Mouse (Mus musculus) spleen, adult 18-20 months (tissue): ENCODE data around the gene Btg1.

Experiments
- DNase-seq, 2 experiments: peaks; one replicate each; pipeline ENCODE4 v3.0.0; 2022; ENCODE audit warnings: mixed read lengths in 2 of 2

The Btg1 gene

DNA sequence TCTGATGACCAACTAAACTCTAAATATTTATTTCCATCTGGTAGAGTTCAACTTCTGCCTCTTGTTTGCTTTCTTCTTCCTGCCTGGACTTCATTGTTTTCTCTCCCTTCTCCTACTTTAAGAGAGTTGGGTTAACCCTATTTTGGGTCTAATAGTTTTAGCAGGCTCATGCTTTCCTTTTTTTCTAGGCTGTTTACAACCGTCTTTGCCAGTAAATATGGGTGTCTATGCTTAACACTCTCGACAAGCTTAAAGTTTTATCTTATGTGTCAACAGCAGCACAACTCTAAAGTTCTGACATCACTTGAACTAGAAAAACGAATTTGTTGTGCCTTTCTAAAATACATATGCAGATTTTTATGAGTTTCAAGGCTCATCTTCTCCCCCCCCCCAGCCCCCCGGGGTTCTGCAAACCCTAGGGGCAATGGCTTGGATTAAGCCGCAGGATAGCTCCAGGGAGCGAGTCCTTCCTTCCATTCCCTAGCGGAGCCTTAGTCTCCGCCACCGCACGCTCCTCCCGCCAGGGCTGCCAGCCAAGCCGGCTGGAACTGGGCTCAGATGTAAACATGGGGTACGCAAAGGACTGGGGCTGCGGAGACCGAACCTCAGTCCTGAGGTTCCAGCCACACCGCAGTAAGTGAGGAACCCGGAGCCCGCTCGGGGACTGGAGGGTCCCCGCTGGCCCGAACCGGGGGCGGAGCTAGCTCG is 651 bp upstream of the Btg1 start:
- DNase-seq, result no peak

DNA sequence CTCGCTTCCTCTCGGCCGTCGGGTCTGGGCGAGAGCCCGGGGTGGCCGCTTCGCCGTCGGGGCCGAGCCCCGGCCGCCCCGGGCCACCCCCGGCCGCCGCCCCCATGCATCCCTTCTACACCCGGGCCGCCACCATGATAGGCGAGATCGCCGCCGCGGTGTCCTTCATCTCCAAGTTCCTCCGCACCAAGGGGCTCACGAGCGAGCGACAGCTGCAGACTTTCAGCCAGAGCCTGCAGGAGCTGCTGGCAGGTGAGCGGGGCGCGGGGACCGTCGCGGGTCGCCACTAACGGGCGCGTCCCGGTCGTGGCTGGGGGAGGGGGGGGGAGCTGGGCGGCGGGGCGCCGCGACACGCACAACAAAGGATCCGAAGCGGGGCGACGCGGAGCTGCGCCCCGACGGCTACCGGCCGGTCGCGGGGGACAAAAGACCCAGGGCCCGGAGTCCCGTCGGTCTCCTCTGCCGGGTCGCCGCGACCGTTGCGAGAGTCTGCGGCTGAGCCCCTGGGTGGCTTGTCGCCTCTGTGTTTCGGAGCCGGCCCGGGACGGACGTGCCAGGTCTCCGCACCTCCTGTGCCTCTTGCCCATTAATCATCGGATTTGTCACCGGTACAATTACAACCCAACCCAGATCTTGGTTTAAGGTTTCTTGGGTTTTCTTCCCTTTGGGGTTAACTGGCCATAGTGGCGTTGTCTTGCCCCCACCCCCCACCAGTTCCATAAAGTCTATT is 580 bp downstream of the Btg1 start:
- DNase-seq, result peak; percentile 51 to 62

DNA sequence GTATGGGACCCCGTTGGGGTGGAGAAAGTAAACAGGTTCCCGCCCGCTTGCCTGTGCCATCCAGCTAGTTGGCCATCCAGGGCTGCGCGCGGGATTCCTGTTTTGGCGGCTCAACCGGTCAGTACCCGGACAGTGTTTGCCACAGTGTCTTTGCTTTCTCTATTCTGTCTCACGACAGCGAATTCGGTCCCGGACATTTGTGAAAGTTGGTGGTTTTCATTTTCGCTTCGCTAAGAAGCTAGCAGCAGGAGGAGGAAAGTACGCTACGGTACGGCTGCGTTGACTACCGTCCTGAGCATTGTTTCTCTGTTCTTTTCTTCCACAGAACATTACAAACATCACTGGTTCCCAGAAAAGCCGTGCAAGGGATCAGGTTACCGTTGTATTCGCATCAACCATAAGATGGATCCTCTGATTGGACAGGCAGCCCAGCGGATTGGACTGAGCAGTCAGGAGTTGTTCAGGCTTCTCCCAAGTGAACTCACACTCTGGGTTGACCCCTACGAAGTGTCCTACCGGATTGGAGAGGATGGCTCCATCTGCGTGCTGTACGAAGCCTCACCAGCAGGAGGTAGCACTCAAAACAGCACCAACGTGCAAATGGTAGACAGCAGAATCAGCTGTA is 1.3 kb downstream of the Btg1 start:
- peak; percentile 74 to 77 for DNase-seq

DNA sequence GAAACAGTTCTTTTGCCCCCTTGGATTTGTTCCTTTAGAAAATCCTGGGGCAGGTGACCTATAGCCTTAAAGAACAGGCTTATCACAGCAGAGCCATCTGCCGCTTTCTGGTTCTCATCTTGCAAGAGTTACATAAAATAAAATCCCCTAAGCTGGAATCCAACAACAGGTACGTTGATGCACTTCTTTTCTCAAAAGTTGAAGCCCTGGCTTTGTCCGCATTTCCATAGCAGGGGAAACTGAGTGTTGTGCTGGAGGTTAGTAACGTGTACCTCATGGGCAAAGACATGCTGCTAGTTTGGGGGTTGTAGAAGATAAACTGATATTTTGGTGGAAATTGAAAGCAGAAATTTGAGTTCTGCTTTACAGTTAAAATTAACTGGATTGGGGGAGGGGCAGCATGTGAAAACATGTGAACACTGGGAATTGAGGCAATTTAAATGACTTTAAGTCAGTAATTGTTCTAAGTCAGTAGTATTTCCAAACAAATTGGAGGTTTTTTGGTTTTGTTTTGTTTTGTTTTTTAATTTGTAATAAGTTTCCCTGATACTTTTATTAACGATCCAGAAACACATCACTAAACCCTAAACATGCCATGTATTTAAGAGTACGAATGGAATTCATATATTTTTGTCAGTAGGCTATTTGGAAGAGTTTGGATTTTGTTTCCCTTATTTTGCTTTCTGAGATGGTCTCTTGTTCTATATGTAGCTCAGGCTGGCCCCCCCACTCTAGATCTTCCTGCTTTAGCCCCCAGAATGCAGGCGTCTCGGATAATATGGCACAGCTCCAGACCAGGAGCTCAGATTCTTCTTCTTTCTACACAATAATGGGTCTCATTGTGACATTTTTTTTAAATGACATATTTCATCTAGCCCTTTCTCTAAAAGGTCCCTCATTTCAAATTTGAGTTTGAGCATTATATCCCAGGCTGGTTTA is 3.4 kb downstream of the Btg1 start:
- peak in 1 of 2 experiments; percentile 32 for DNase-seq

DNA sequence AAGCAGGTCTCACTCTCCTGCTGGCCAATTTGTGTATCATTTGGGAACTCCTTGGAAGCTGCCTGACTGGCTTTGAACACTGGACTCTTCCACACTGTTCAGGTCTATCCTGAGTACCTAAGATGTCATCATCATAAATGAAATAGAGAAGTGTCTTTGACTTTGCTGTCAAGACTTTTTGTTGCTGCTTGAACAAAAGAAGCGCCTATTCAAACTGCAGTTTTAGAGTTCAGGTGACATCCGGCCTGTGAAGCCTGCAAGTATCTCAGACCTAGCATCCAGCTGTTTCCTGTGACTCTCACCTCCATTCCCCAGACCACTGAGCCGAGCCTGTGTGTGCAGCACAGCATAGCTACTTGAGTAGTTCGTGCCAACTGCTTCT is 4.1 kb downstream of the Btg1 start:
- peak; percentile 58 to 65 for DNase-seq

DNA sequence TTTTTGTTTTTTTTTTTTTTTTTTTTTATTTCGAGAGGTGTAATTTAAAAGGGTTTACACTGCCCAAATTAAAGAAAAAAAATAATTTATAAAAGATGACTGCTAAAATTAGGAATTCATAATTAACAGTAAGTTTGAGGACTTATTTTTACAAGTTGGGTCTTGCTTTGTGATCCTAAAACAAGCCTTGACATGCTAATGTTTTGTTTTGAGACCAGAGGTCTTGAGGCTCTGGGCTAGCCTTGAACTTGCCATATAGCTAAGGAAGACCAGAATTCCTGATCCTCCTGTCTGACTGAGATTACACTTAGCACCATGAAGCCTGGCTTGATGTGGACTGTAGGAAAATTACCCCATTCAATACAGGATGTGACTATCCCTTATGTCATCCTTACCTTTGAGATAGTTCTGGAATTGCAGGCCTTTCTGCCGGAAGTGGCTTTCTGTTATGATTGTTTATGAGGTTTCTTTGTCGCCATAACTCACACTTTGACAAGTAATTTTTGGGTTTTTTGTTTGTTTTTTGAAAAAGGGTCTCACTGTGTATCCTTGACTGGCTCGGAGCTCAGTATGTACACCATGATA is 4.6 kb downstream of the Btg1 start:
- no peak for DNase-seq

DNA sequence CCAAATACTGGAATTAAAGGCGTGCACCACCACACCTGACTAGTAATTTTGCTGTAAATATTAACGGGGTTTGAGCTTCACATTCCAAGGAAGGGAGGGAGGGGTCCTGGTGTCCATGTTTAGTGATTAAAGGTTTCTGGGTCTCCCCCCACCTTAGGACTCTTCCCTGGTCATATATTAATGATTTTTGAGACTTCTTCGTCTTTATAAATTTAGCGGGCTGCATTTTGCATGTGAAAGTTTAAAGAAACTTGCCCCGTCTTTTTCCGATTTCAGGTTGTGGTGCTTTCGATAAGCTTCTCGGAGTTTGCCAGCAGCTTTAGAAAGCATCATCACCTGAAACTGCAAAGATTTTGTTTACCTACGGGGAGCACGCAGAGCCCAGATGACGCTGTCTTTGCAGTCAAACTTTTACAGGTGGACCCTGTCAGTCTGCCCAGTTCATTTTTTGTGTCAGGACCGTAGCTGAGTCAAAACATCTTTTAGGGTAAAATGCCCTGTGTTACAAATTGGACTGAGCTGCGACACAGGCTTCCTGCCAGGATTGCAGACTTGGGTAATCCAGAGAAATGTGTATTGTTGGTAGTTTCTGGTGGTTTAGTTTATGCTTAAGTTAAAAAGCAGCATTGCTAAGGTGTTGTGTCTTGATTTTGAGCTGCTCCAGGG is 5.3 kb downstream of the Btg1 start:
- peak in 1 of 2 experiments; percentile 22 for DNase-seq

DNA sequence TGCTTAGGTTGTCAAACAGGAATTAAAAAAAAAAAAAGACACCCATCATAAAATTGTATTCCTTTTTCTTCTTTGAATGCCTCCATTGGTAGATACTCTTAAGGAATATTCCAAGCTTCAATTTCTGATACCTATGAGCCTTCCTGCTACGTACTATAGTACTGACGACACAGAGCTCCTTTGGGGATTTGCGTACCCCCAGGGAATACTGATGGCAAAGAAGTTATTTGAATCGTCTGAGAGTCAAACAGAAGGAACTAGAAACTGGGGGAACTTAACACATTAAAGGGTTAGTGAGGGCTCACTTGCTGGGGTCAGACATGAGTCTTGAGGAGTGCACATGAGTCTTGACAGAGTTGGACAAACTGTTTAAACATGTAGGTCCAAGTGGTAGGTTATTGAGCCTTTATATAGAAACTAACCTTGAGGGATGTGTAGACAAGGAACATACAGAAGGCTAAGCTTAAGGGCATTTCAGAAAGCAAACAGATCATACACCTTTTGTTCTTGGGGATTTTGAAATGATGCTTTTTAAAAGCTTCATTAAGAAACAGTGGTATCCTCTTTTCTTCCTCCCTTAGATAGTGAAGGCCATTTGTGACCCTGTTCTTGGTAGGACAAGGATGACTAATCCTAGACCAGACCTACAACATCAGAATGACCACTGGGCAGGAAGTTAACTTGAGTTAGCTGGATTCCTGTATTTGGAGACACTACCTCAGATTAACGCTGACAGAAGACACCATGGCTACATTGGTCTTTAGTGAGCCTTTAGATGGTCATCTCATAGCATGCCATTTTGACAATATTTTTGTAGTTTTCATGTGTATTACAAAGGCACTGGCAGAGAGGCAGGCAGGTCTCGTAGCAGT is 6.2 kb downstream of the Btg1 start:
- peak in 1 of 2 experiments; percentile 46 for DNase-seq

DNA sequence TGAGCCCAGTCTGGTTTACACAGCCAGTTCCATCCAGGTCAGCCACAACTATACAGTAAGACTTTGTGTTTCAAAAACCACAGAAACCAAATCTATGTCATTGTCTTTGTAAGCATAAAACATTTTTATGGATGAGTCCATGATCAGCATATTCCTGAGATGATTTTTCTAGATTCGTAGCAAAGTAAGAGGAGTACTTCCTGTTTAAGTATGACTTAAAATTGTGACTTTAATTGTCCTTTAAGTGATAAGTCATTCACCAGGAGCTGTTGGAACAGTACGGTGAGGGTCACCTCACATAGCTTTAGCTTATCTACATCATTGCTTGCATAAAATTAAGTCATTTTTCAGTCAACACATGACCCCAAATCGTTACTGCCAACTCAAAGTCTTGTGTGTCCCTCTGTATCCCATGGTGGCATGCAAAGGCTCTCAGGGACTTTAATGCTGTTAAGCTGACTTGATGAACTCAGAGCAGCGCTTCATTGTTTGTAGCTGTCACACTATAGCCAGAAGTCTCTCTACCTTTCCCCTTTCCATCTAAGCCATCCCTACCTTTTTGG is 6.9 kb downstream of the Btg1 start:
- no peak for DNase-seq

DNA sequence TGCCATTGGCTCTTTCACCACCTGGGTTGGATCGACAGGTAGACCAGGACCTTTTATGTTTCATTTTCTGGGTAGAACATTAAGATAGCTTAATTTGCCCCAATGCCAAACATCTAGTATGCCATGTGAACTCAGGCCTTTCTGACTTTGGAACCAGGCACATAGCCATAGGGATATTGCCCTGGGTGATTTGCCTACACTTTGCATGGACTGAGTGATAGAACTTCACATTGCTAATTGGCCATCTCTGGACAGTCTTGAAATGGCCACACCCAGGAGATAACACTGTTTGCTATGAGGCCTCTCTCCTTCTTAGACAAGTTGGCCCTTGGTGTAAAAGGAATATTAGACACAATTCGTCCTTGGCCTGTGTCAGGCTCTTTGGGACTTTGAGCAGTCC is 7.6 kb downstream of the Btg1 start:
- no peak for DNase-seq

DNA sequence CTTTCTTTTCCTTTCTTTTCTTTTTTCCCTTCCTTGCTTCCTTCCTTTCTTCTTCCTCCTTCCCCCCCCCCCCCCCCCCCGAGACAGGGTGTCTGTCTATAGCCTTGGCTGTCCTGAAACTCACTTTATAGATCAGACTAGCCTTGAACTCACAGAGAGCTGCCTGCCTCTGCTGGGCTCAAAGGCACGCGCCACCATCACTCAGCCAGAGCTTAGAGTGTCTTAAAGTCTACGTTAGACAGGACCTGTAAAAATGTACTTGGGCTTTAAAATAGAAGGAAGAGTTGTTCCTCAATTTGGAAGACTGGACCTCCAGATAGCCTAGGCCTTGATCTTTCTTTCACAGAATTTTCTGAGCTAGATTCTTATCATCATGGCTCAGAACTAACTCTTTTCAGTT is 8.3 kb downstream of the Btg1 start:
- no peak for DNase-seq

DNA sequence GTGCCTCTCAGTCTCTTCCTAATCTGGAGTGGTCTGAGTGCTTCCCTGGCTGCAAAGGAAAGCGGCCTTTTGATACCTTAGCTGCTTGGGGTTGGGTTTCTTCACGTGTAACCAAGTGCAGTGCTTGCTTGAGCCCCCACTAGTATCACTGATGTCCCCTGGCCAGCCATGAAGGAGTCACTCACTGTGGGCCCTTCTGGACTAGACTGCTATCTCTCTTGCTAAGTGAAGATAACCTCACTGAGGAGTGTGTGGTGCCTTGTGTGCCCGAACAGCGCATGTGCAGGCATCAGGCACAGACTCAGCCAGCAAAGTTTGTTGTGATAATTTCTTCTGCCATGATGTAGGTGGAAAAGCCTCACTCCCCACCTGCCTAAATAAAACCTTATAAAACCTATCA is 8.9 kb downstream of the Btg1 start:
- DNase-seq, result no peak

DNA sequence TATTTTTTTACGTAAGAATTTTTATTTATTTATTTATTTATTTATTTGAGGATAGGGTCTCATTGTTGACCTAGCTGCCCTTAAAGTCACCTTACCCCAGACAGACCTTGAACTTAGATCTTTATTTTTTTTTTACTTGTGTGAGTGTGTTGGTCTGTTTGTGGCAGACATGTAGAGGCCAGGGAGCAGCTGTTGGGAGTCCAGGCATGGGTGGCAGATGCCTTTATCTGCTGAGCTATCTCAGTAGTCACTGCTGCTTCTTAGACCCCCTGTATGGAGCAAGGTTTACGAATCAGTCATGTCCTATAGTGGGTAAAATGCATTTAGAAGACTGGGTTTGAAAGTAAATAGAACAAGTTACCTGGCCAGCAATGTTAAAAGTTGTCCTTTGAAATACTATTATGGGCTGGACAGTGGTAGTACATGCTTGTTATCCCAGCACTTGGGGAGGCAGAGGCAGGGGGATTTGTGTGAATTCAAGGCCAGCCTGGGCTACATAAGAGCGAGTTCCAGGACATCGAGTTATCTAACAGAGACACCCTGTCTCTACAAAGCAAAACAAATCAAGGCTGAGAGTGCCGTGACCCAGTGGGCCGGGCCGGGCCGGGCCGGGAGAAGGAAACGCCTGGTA is 9.4 kb downstream of the Btg1 start:
- no peak for DNase-seq

DNA sequence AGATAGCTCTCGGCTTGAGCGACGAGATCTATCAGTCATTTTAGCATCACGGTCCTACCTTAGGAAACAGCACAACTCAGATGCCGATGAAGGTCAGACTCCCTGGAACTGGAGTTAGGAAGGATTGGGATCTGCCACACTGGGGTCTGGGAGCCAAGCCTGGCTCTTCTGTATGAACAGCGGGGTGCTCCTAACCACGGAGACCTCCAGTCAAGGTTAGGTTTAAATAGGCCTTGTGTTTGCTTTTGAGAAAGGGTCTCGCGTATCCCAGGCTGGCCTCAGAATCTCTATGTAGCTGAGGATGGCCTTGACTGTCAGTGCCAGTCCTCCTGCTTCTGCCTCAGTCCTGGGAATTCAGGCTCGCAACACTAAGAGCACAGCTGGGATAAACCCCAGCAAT is 10.5 kb downstream of the Btg1 start:
- DNase-seq, result no peak

DNA sequence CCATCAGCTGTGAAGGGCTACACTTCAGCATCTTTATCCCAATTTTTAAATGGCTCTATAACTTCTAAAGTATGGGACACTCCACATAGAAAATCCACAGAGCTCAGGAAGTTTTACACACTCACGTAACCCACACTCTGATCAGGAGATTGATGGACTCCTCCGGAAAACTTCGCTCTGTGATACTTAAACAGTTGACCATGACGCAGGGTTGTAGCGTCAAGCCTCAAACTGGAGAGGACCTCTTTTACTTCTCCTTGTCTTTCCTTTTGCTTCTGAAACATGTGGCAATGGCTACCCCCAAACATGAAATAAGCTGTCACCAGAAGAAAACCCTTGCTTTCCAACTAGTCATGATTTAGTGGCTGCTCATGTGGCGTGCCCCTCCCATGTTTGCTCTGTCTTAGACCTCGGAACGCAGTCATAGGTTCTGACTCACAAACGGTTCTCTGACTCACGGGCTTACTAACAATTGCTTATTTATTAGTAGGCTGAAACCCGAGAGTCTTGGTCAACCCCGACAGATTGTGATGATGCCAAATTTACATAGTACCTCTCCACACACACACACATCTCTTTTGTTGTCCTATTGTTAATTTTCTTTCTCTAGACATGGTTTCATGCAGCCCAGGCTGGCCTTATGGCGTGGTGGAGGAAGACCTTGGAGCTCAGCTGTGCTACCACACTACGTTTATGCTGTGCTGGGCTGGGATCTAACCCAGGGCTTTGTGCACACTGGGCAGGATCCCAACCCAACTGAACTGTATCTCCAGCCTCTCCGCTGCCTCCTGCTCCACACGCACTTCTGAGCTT is 11.5 kb downstream of the Btg1 start:
- no peak for DNase-seq

DNA sequence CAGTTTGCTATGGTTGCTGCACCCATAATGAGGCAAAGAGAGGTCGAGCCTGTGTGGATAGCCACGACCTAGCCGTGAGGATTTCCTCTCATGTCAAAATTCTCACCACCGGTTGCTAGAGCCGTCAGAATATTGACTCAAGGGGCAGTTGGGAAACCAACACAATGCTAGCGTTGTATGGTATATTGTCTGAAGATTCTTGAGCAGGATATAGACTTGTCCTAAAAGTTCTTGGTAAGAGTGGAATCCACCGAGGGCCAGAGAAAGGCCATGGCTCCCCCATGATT is 12.1 kb downstream of the Btg1 start:
- no peak for DNase-seq

DNA sequence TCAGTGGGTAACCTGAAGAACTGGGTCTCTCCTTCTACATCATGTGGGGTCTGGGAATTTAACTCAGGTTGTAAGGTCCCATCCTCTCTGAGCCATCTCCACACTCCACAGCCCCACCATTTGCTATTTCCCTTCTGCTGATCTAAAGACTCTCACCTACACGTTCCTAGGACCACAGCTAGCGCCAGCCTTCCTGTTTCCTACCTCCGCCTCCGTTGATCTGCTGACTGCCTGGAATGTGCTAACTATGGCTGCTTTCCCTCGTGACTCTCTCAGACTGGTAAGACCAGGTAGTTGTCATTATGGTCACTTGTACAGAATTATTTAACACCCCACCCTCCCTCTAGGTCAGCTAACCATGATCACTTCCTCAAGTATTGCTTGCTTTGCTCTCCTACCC is 13.3 kb downstream of the Btg1 start:
- no peak for DNase-seq

DNA sequence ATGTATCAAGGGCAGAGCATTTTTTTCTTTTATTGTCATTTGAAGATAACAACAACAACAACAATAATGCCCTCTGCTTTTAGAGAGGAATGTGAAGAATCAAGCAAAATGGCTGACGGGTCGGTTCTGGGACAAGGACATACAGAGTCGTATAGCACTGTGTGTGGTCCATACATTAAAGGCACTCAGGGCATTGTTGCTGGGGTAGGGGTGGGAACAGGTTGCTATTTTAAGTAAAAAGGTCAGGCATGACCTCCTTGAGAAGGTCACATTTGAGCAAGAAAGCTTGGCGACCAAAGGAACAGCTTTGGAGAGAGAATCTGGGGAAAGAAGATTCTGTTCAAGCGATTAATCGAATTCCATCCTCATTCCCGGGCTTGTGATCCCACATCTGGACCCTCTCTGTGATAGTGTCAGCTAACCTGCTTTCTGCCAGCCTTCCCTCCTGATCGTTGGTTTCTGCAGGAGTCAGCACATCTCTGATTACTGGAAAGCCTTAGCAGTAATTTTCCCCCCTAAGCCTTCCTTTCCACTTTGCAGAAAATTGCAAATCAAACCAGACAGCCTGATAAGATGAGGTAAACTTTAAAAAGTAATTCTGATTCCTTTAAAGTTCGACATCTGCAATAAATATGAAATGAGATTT is 14.4 kb downstream of the Btg1 start:
- no peak for DNase-seq
